Mouse (Mus musculus) midbrain, postnatal 0 days (tissue): Measurements from ENCODE around the gene Fcer1g. TPM values are rescaled to one million over a fixed set of nuclear protein-coding genes. Genes with fewer than 3 reads are reported as not detected.

ENCODE experiments used
- ATAC-seq: fragments of 200-750 bp; cut with Nextera tagmentation; 2 replicates; pipeline ENCODE4 v1.8.0; 2017; ENCODE audit warnings: moderate number of reproducible peaks, mild to moderate bottlenecking, moderate TSS enrichment, moderate library complexity; ENCODE audit not compliant: low FRiP score
- DNase-seq: peaks from one replicate; pipeline ENCODE4 v3.0.0-alpha.2; 2015; ENCODE audit warnings: low spot score
- H3K27ac ChIP-seq: fragments of 300-500 bp; sonication (generic); 2 replicates; pipeline ENCODE4 v1.5.1; 2014; ENCODE audit warnings: low read depth, mild to moderate bottlenecking, low read length, mixed read lengths
- H3K27me3 ChIP-seq: fragments of 300-500 bp; sonication (generic); 2 replicates; pipeline ENCODE4 v1.6.1; 2014; ENCODE audit warnings: low read length, control low read depth, mixed read lengths; ENCODE audit not compliant: insufficient read depth
- H3K36me3 ChIP-seq: fragments of 300-500 bp; sonication (generic); 2 replicates; pipeline ENCODE4 v1.6.1; 2014; ENCODE audit warnings: low read length, control low read depth, mixed read lengths; ENCODE audit not compliant: insufficient read depth
- H3K4me1 ChIP-seq: fragments of 300-500 bp; sonication (generic); 2 replicates; pipeline ENCODE4 v1.6.1; 2014; ENCODE audit warnings: mild to moderate bottlenecking, control low read depth, antibody characterized with exemption, low read length, mixed read lengths; ENCODE audit not compliant: insufficient read depth
- H3K4me2 ChIP-seq: fragments of 300-500 bp; sonication (generic); 2 replicates; pipeline ENCODE4 v1.6.1; 2014; ENCODE audit warnings: low read depth, mild to moderate bottlenecking, low read length, mixed read lengths; ENCODE audit not compliant: poor library complexity, severe bottlenecking
- H3K4me3 ChIP-seq: fragments of 300-500 bp; sonication (generic); 2 replicates; pipeline ENCODE4 v1.5.1; 2014; ENCODE audit warnings: low read depth, mild to moderate bottlenecking, low read length, moderate library complexity
- H3K9ac ChIP-seq: fragments of 300-500 bp; sonication (generic); replicated peaks from 2 replicates; pipeline ENCODE4 v1.6.1; 2014; ENCODE audit warnings: mild to moderate bottlenecking, low read length, moderate library complexity, mixed read lengths; ENCODE audit not compliant: poor library complexity, severe bottlenecking
- H3K9me3 ChIP-seq: fragments of 300-500 bp; sonication (generic); 2 replicates; pipeline ENCODE4 v1.6.1; 2016; ENCODE audit warnings: low read length, control low read depth
- CTCF ChIP-seq: IDR thresholded peaks from 2 replicates; pipeline ENCODE4 v1.5.1; 2016; ENCODE audit warnings: antibody characterized with exemption, mild to moderate bottlenecking
- WGBS: fragments of 180-500 bp; shearing (Covaris S2); extraction: QIAGEN DNeasy Blood & Tissue Kit; methylation state at CpG from one replicate; pipeline ENCODE4 v1.1.7; 2014; 5-methylcytosine and 5-hydroxymethylcytosine counted together
- polyA plus RNA-seq: library from polyadenylated mRNA; unstranded; fragments of >200 nt; fragmentation: Nextera tagmentation; extraction: Ambion mirVana; gene quantifications from 2 replicates; pipeline ENCODE4 v1.2.1, GENCODE M21; 2015
- total RNA-seq: library from RNA; depleted of rRNA; stranded (reverse); fragments of >200 nt; gene quantifications from 2 replicates; pipeline ENCODE4 v1.2.3, GENCODE M21; 2014; rRNA removed

The Fcer1g gene
- total and polyA plus RNA-seq, 2 experiments from 2014 or later, result 21.3 to 31.1 TPM

DNA sequence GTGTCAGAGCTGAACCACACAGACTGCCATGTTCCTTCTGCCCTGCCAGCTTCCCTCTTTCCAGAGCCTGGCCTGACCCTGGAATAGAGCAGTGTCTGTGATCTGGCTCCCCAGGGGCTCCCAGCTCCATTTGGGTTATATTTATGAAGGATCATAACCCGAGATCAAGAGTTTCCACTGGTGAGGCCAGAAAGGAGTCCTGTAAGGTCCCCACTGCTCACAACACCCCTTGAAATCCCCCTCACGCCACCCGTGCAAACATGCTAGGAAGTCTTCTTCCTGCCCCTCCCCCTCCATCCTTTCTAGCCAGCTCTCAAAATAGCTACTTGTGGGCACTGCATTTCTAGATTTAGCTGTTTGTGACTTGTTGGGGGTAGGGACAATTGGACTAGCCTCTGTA, 50.5 kb downstream of the Fcer1g start:
- H3K36me3 ChIP-seq, result no peaks in the 10 kb centered on the region
- no peak overlapping the region for H3K4me3 ChIP-seq
- no peaks in the 10 kb centered on the region for H3K27me3 ChIP-seq
- no peak overlapping the region for H3K4me2 ChIP-seq
- ATAC-seq (no peak), DNase-seq (no peak)
- TF ChIP-seq CTCF, result no peak
- no peak overlapping the region for H3K27ac ChIP-seq
- H3K9ac ChIP-seq, result no peak overlapping the region
- H3K9me3 ChIP-seq, result no peaks in the 10 kb centered on the region
- 69% methylated on average over 3 of the region's 3 CpGs for WGBS
- H3K4me1 ChIP-seq, result no peaks in the 10 kb centered on the region

GRCm38 (mm10) chr1:171183025-171183424, 51.1 kb downstream of the Fcer1g start:
- H3K4me3 ChIP-seq, result no peak overlapping the region
- H3K4me2 ChIP-seq, result no peak overlapping the region
- no peak for ATAC-seq
- no peaks in the 10 kb centered on the region for H3K9me3 ChIP-seq
- DNase-seq, result no peak
- no peaks in the 10 kb centered on the region for H3K36me3 ChIP-seq
- no peaks in the 10 kb centered on the region for H3K4me1 ChIP-seq
- no peak overlapping the region for H3K9ac ChIP-seq
- no peaks in the 10 kb centered on the region for H3K27me3 ChIP-seq
- TF ChIP-seq CTCF, result no peak
- WGBS, result 76% methylated on average over 3 of the region's 3 CpGs
- no peak overlapping the region for H3K27ac ChIP-seq

Other genes with a start within 250 kb of the Fcer1g start
- 0.57 TPM in 1 of 2 replicates, not detected in the other for gene Fcgr4, start 215.4 kb downstream of the Fcer1g start, total RNA-seq
- 0.25 and 0.48 TPM in 2 replicates for gene Fcgr4, start 215.4 kb downstream of the Fcer1g start, polyA plus RNA-seq
- 18.1 and 19.8 TPM in 2 replicates for gene Fcgr3, start 169.4 kb downstream of the Fcer1g start, total RNA-seq
- gene Fcgr3, start 169.4 kb downstream of the Fcer1g start, polyA plus RNA-seq, result 12.8 and 14.2 TPM in 2 replicates
- gene Cfap126, start 120.4 kb downstream of the Fcer1g start, total RNA-seq, result 0.38 and 1.5 TPM in 2 replicates
- 6.0 and 8.1 TPM in 2 replicates for gene Cfap126, start 120.4 kb downstream of the Fcer1g start, polyA plus RNA-seq
- 263 TPM in 2 replicates for gene Sdhc, start 83.8 kb downstream of the Fcer1g start, total RNA-seq
- gene Sdhc, start 83.8 kb downstream of the Fcer1g start, polyA plus RNA-seq, result 313 and 326 TPM in 2 replicates
- gene Mpz, start 83.7 kb downstream of the Fcer1g start, total RNA-seq, result 0.49 and 0.90 TPM in 2 replicates
- gene Mpz, start 83.7 kb downstream of the Fcer1g start, polyA plus RNA-seq, result 0.63 and 0.67 TPM in 2 replicates
- gene Pcp4l1, start 38.1 kb downstream of the Fcer1g start, total RNA-seq, result 16.9 and 22.1 TPM in 2 replicates
- 24.1 and 29.1 TPM in 2 replicates for gene Pcp4l1, start 38.1 kb downstream of the Fcer1g start, polyA plus RNA-seq
- gene Nr1i3, start 20.4 kb downstream of the Fcer1g start, total RNA-seq, result 0.11 TPM in 1 of 2 replicates, not detected in the other
- gene Nr1i3, start 20.4 kb downstream of the Fcer1g start, polyA plus RNA-seq, result 0.19 and 0.23 TPM in 2 replicates
- 49.8 and 57.6 TPM in 2 replicates for gene Tomm40l, start 11.9 kb downstream of the Fcer1g start, total RNA-seq
- gene Tomm40l, start 11.9 kb downstream of the Fcer1g start, polyA plus RNA-seq, result 33.9 and 44.6 TPM in 2 replicates
- 3.7 TPM in 1 of 2 replicates, not detected in the other for gene Apoa2, start 9.3 kb downstream of the Fcer1g start, total RNA-seq
- gene Apoa2, start 9.3 kb downstream of the Fcer1g start, polyA plus RNA-seq, result 5.2 and 7.2 TPM in 2 replicates
- gene Adamts4, start 16.1 kb upstream of the Fcer1g start, total RNA-seq, result 5.2 and 8.2 TPM in 2 replicates
- 3.4 and 4.2 TPM in 2 replicates for gene Adamts4, start 16.1 kb upstream of the Fcer1g start, polyA plus RNA-seq
- 224 and 230 TPM in 2 replicates for gene Ndufs2, start 17.0 kb upstream of the Fcer1g start, total RNA-seq
- 221 and 244 TPM in 2 replicates for gene Ndufs2, start 17.0 kb upstream of the Fcer1g start, polyA plus RNA-seq
- gene B4galt3, start 36.0 kb upstream of the Fcer1g start, total RNA-seq, result 77.0 and 94.9 TPM in 2 replicates
- 109 and 110 TPM in 2 replicates for gene B4galt3, start 36.0 kb upstream of the Fcer1g start, polyA plus RNA-seq
- gene Ppox, start 46.8 kb upstream of the Fcer1g start, total RNA-seq, result 36.5 and 45.9 TPM in 2 replicates
- 31.3 and 32.6 TPM in 2 replicates for gene Ppox, start 46.8 kb upstream of the Fcer1g start, polyA plus RNA-seq
- gene Usp21, start 53.6 kb upstream of the Fcer1g start, total RNA-seq, result 59.5 and 65.9 TPM in 2 replicates
- 81.0 and 82.6 TPM in 2 replicates for gene Usp21, start 53.6 kb upstream of the Fcer1g start, polyA plus RNA-seq
- gene Ufc1, start 60.7 kb upstream of the Fcer1g start, total RNA-seq, result 83.7 and 87.9 TPM in 2 replicates
- 128 and 132 TPM in 2 replicates for gene Ufc1, start 60.7 kb upstream of the Fcer1g start, polyA plus RNA-seq
- 29.8 and 42.1 TPM in 2 replicates for gene Dedd, start 94.8 kb upstream of the Fcer1g start, total RNA-seq
- gene Dedd, start 94.8 kb upstream of the Fcer1g start, polyA plus RNA-seq, result 38.9 and 40.3 TPM in 2 replicates
- 42.5 and 44.0 TPM in 2 replicates for gene Nit1, start 111.3 kb upstream of the Fcer1g start, total RNA-seq
- 45.2 and 46.6 TPM in 2 replicates for gene Nit1, start 111.3 kb upstream of the Fcer1g start, polyA plus RNA-seq
- 17.3 and 18.4 TPM in 2 replicates for gene Pfdn2, start 111.3 kb upstream of the Fcer1g start, total RNA-seq
- 139 and 155 TPM in 2 replicates for gene Pfdn2, start 111.3 kb upstream of the Fcer1g start, polyA plus RNA-seq
- gene Klhdc9, start 126.4 kb upstream of the Fcer1g start, total RNA-seq, result 4.0 and 4.5 TPM in 2 replicates
- 6.3 and 6.4 TPM in 2 replicates for gene Klhdc9, start 126.4 kb upstream of the Fcer1g start, polyA plus RNA-seq
- 4.7 and 9.3 TPM in 2 replicates for gene Nectin4, start 135.7 kb upstream of the Fcer1g start, total RNA-seq
- gene Nectin4, start 135.7 kb upstream of the Fcer1g start, polyA plus RNA-seq, result 4.8 TPM in 2 replicates
- 0.82 and 1.1 TPM in 2 replicates for gene Arhgap30, start 154.6 kb upstream of the Fcer1g start, total RNA-seq
- 0.75 and 0.81 TPM in 2 replicates for gene Arhgap30, start 154.6 kb upstream of the Fcer1g start, polyA plus RNA-seq
- gene Usf1, start 176.9 kb upstream of the Fcer1g start, total RNA-seq, result 134 and 156 TPM in 2 replicates
- 160 and 167 TPM in 2 replicates for gene Usf1, start 176.9 kb upstream of the Fcer1g start, polyA plus RNA-seq
- gene Tstd1, start 184.5 kb upstream of the Fcer1g start, total RNA-seq, result not detected in 2 replicates
- gene Tstd1, start 184.5 kb upstream of the Fcer1g start, polyA plus RNA-seq, result 3.1 and 3.9 TPM in 2 replicates
- 6.6 and 9.2 TPM in 2 replicates for gene F11r, start 203.2 kb upstream of the Fcer1g start, total RNA-seq
- 7.6 and 8.9 TPM in 2 replicates for gene F11r, start 203.2 kb upstream of the Fcer1g start, polyA plus RNA-seq